Mouse (Mus musculus): ENCODE measurements around the gene Bysl. TPM values are rescaled to one million over a fixed set of nuclear protein-coding genes. Genes with fewer than 3 reads are reported as not detected.

Gene Bysl
- polyA plus RNA-seq, 1 experiment from 2014 or later, result 30.4 TPM

GRCm38 (mm10) chr17:47596839-47597164 is 14.5 kb downstream of the Bysl start:
- H3K36me3 ChIP-seq (ENCODE audit: control insufficient read depth, insufficient read depth, low read length), result peaks cover 6% of the 10 kb centered on the region
- H3K4me3 ChIP-seq (ENCODE audit: low read depth, low read length), result peak overlapping the region; percentile 78; the same call in 1 of the 2 replicates

GRCm38 (mm10) chr17:47596162-47596838 is 15.0 kb downstream of the Bysl start:
- Histone ChIP-seq H3K4me2 (peak overlapping the region; percentile 86), H3K36me3 (ENCODE audit: control insufficient read depth, insufficient read depth, low read length) (peaks cover 2% of the 10 kb centered on the region), H3K4me1 (ENCODE audit: control insufficient read depth, insufficient read depth, low read length) (peaks cover 37% of the 10 kb centered on the region), H3K27ac (ENCODE audit: low read depth, low read length) (peak overlapping the region; percentile 97), H3K9ac (ENCODE audit: low read length) (peak overlapping the region; percentile 87), H3K27me3 (ENCODE audit: control insufficient read depth, insufficient read depth, low read length) (no peaks in the 10 kb centered on the region), H3K4me3 (ENCODE audit: low read depth, low read length) (peak overlapping the region; percentile 78), H3K9me3 (ENCODE audit: control insufficient read depth, low read length) (no peaks in the 10 kb centered on the region)
- ATAC-seq (ENCODE audit: low FRiP score), result peak; percentile 33
- 15% methylated on average over 6 of the region's 6 CpGs for WGBS
- peak; percentile 97 for DNase-seq (ENCODE audit: low spot score, missing footprints)

More at GRCm38 (mm10) chr17:47596839-47597164, 14.5 kb downstream of the Bysl start:
- Histone ChIP-seq H3K27me3 (ENCODE audit: control insufficient read depth, insufficient read depth, low read length) (no peaks in the 10 kb centered on the region), H3K27ac (ENCODE audit: low read depth, low read length) (peak overlapping the region; percentile 97), H3K9ac (ENCODE audit: low read length) (peak overlapping the region; percentile 87), H3K4me2 (peak overlapping the region; percentile 86), H3K9me3 (ENCODE audit: control insufficient read depth, low read length) (no peaks in the 10 kb centered on the region), H3K4me1 (ENCODE audit: control insufficient read depth, insufficient read depth, low read length) (peaks cover 37% of the 10 kb centered on the region)
- DNase-seq (ENCODE audit: low spot score, missing footprints) (no peak), ATAC-seq (ENCODE audit: low FRiP score) (no peak)
- 61% methylated on average over 5 of the region's 5 CpGs for WGBS

- Histone ChIP-seq H3K4me2 (peak overlapping the region; percentile 86), H3K27me3 (ENCODE audit: control insufficient read depth, insufficient read depth, low read length) (no peaks in the 10 kb centered on the region), H3K9me3 (ENCODE audit: control insufficient read depth, low read length) (no peaks in the 10 kb centered on the region), H3K4me3 (ENCODE audit: low read depth, low read length) (peak overlapping the region; percentile 78), H3K36me3 (ENCODE audit: control insufficient read depth, insufficient read depth, low read length) (no peaks in the 10 kb centered on the region; the same call in 1 of the 2 replicates), H3K27ac (ENCODE audit: low read depth, low read length) (peak overlapping the region; percentile 97), H3K4me1 (ENCODE audit: control insufficient read depth, insufficient read depth, low read length) (peaks cover 37% of the 10 kb centered on the region), H3K9ac (ENCODE audit: low read length) (peak overlapping the region; percentile 87)
- under 1% methylated on average over 20 of the region's 21 CpGs for WGBS
- ATAC-seq (ENCODE audit: low FRiP score) (peak; percentile 74), DNase-seq (ENCODE audit: low spot score, missing footprints) (peak; percentile 96)
Measured at GRCm38 (mm10) chr17:47595248-47596161, 15.8 kb downstream of the Bysl start.

GRCm38 (mm10) chr17:47594969-47595247 is 16.4 kb downstream of the Bysl start:
- DNase-seq (ENCODE audit: low spot score, missing footprints) (no peak), ATAC-seq (ENCODE audit: low FRiP score) (no peak)
- 0% methylated on average over 9 of the region's 9 CpGs for WGBS
- Histone ChIP-seq H3K36me3 (ENCODE audit: control insufficient read depth, insufficient read depth, low read length) (no peaks in the 10 kb centered on the region; the same call in 1 of the 2 replicates), H3K9ac (ENCODE audit: low read length) (peak overlapping the region; percentile 87), H3K4me2 (peak overlapping the region; percentile 86), H3K27me3 (ENCODE audit: control insufficient read depth, insufficient read depth, low read length) (no peaks in the 10 kb centered on the region), H3K27ac (ENCODE audit: low read depth, low read length) (peak overlapping the region; percentile 97), H3K4me3 (ENCODE audit: low read depth, low read length) (peak overlapping the region; percentile 78), H3K4me1 (ENCODE audit: control insufficient read depth, insufficient read depth, low read length) (peaks cover 37% of the 10 kb centered on the region), H3K9me3 (ENCODE audit: control insufficient read depth, low read length) (no peaks in the 10 kb centered on the region)

GRCm38 (mm10) chr17:47594183-47594968 is 16.9 kb downstream of the Bysl start:
- Histone ChIP-seq H3K9me3 (ENCODE audit: control insufficient read depth, low read length) (no peaks in the 10 kb centered on the region), H3K4me1 (ENCODE audit: control insufficient read depth, insufficient read depth, low read length) (peaks cover 37% of the 10 kb centered on the region), H3K27me3 (ENCODE audit: control insufficient read depth, insufficient read depth, low read length) (no peaks in the 10 kb centered on the region; the same call in 1 of the 2 replicates), H3K4me3 (ENCODE audit: low read depth, low read length) (peak overlapping the region; percentile 78), H3K36me3 (ENCODE audit: control insufficient read depth, insufficient read depth, low read length) (no peaks in the 10 kb centered on the region; the same call in 1 of the 2 replicates), H3K9ac (ENCODE audit: low read length) (peak overlapping the region; percentile 87), H3K27ac (ENCODE audit: low read depth, low read length) (peak overlapping the region; percentile 97), H3K4me2 (peak overlapping the region; percentile 86)
- ATAC-seq (ENCODE audit: low FRiP score), result 0 out of 2 replicates have a peak, but pooled peaks have one; percentile 15
- under 1% methylated on average over 39 of the region's 43 CpGs for WGBS
- DNase-seq (ENCODE audit: low spot score, missing footprints), result peak; percentile 93

GRCm38 (mm10) chr17:47593854-47594182 is 17.5 kb downstream of the Bysl start:
- ATAC-seq (ENCODE audit: low FRiP score), result peak; percentile 1; the same call in 1 of the 2 replicates
- no peaks in the 10 kb centered on the region; the same call in 1 of the 2 replicates for H3K27me3 ChIP-seq (ENCODE audit: control insufficient read depth, insufficient read depth, low read length)
- H3K4me2 ChIP-seq, result peak overlapping the region; percentile 86
- H3K9ac ChIP-seq (ENCODE audit: low read length), result peak overlapping the region; percentile 87
- H3K27ac ChIP-seq (ENCODE audit: low read depth, low read length), result peak overlapping the region; percentile 97
- no peaks in the 10 kb centered on the region; the same call in 1 of the 2 replicates for H3K36me3 ChIP-seq (ENCODE audit: control insufficient read depth, insufficient read depth, low read length)
- WGBS, result 1% methylated on average over 13 of the region's 13 CpGs
- no peaks in the 10 kb centered on the region for H3K9me3 ChIP-seq (ENCODE audit: control insufficient read depth, low read length)
- H3K4me3 ChIP-seq (ENCODE audit: low read depth, low read length), result peak overlapping the region; percentile 78
- H3K4me1 ChIP-seq (ENCODE audit: control insufficient read depth, insufficient read depth, low read length), result peaks cover 37% of the 10 kb centered on the region
- no peak for DNase-seq (ENCODE audit: low spot score, missing footprints)

- peak; percentile 82 for ATAC-seq (ENCODE audit: low FRiP score)
- H3K4me3 ChIP-seq (ENCODE audit: low read depth, low read length), result peak overlapping the region; percentile 78
- H3K9ac ChIP-seq (ENCODE audit: low read length), result peak overlapping the region; percentile 87
- peak overlapping the region; percentile 86 for H3K4me2 ChIP-seq
- H3K27me3 ChIP-seq (ENCODE audit: control insufficient read depth, insufficient read depth, low read length), result no peaks in the 10 kb centered on the region; the same call in 1 of the 2 replicates
- H3K27ac ChIP-seq (ENCODE audit: low read depth, low read length), result peak overlapping the region; percentile 97
- H3K9me3 ChIP-seq (ENCODE audit: control insufficient read depth, low read length), result no peaks in the 10 kb centered on the region
- DNase-seq (ENCODE audit: low spot score, missing footprints), result peak; percentile 100
- WGBS, result 2% methylated on average over 53 of the region's 63 CpGs
- H3K36me3 ChIP-seq (ENCODE audit: control insufficient read depth, insufficient read depth, low read length), result no peaks in the 10 kb centered on the region; the same call in 1 of the 2 replicates
- H3K4me1 ChIP-seq (ENCODE audit: control insufficient read depth, insufficient read depth, low read length), result peaks cover 37% of the 10 kb centered on the region
Measured at GRCm38 (mm10) chr17:47593215-47593853, 18.0 kb downstream of the Bysl start.

GRCm38 (mm10) chr17:47591073-47591472 is 20.2 kb downstream of the Bysl start:
- ATAC-seq (ENCODE audit: low FRiP score) (no peak), DNase-seq (ENCODE audit: low spot score, missing footprints) (no peak)
- Histone ChIP-seq H3K4me1 (ENCODE audit: control insufficient read depth, insufficient read depth, low read length) (peaks cover 18% of the 10 kb centered on the region), H3K4me2 (no peak overlapping the region), H3K36me3 (ENCODE audit: control insufficient read depth, insufficient read depth, low read length) (no peaks in the 10 kb centered on the region), H3K9ac (ENCODE audit: low read length) (no peak overlapping the region), H3K27me3 (ENCODE audit: control insufficient read depth, insufficient read depth, low read length) (no peaks in the 10 kb centered on the region; the same call in 1 of the 2 replicates), H3K9me3 (ENCODE audit: control insufficient read depth, low read length) (no peaks in the 10 kb centered on the region), H3K4me3 (ENCODE audit: low read depth, low read length) (no peak overlapping the region), H3K27ac (ENCODE audit: low read depth, low read length) (no peak overlapping the region)
- WGBS, result 85% methylated on average over 3 of the region's 3 CpGs
